Mouse (Mus musculus): Measurements from ENCODE around the gene Ak8.

- no peak for TF ChIP-seq CTCF (IDR thresholded peaks at IDR 0.05; ENCODE audit: insufficient read depth, low read length)
- no peak for TF ChIP-seq POLR2A (IDR thresholded peaks at IDR 0.05; ENCODE audit: borderline replicate concordance, extremely low read depth, low read depth, low read length)
Observed at GRCm38 (mm10) chr2:28839501-28840221, 139.7 kb downstream of the Ak8 start.
